Mouse (Mus musculus): Measurements from ENCODE around the gene Aifm2. TPM values are rescaled to one million over a fixed set of nuclear protein-coding genes. Genes with fewer than 3 reads are reported as not detected.

The Aifm2 gene
- polyA plus RNA-seq, 1 experiment from 2014 or later = 21.4 TPM

- Histone ChIP-seq H3K36me3 (ENCODE audit: insufficient read depth, low read length) (no peaks in the 10 kb centered on the region), H3K4me3 (replicated peaks; ENCODE audit: low read depth, low read length) (no peak overlapping the region), H3K27me3 (ENCODE audit: insufficient read depth, low read length) (no peaks in the 10 kb centered on the region), H3K4me2 (ENCODE audit: low read length) (no peak overlapping the region), H3K4me1 (replicated peaks; ENCODE audit: insufficient read depth, low read length) (0 out of 2 replicates have a peak, but pooled peaks cover 3% of the 10 kb centered on the region), H3K9ac (ENCODE audit: low read depth, low read length) (no peak overlapping the region), H3K9me3 (replicated peaks; ENCODE audit: low read length) (no peaks in the 10 kb centered on the region), H3K27ac (no peak overlapping the region)
- 93% methylated on average over 4 of the region's 4 CpGs for WGBS
- TF ChIP-seq CTCF (IDR thresholded peaks at IDR 0.05; ENCODE audit: low read depth) = no peak
- ATAC-seq (replicated peaks; ENCODE audit: low FRiP score, low read depth) (no peak), DNase-seq (ENCODE audit: low spot score) (no peak)
These were observed 917 bp upstream of the Aifm2 start for GRCm38 (mm10) chr10:61714146-61714545.

- peak overlapping the region; percentile 50 for H3K9ac ChIP-seq (ENCODE audit: low read depth, low read length)
- 2% methylated on average over 11 of the region's 11 CpGs for WGBS
- no peaks in the 10 kb centered on the region for H3K27me3 ChIP-seq (ENCODE audit: insufficient read depth, low read length)
- DNase-seq (ENCODE audit: low spot score) (no peak), ATAC-seq (replicated peaks; ENCODE audit: low FRiP score, low read depth) (peak; percentile 22; the same call in 1 of the 2 replicates)
- H3K4me2 ChIP-seq (ENCODE audit: low read length) = peak overlapping the region; percentile 70
- H3K4me1 ChIP-seq (replicated peaks; ENCODE audit: insufficient read depth, low read length) = 0 out of 2 replicates have a peak, but pooled peaks cover 3% of the 10 kb centered on the region
- H3K4me3 ChIP-seq (replicated peaks; ENCODE audit: low read depth, low read length) = peak overlapping the region; percentile 46
- H3K9me3 ChIP-seq (replicated peaks; ENCODE audit: low read length) = no peaks in the 10 kb centered on the region
- no peak for TF ChIP-seq CTCF (IDR thresholded peaks at IDR 0.05; ENCODE audit: low read depth)
- H3K27ac ChIP-seq = no peak overlapping the region
- no peaks in the 10 kb centered on the region for H3K36me3 ChIP-seq (ENCODE audit: insufficient read depth, low read length)
These were observed 387 bp downstream of the Aifm2 start for GRCm38 (mm10) chr10:61715462-61715837.

GRCm38 (mm10) chr10:61715996-61716864 lies 1.2 kb downstream of the Aifm2 start:
- Histone ChIP-seq H3K9me3 (replicated peaks; ENCODE audit: low read length) (no peaks in the 10 kb centered on the region), H3K36me3 (ENCODE audit: insufficient read depth, low read length) (no peaks in the 10 kb centered on the region), H3K4me3 (replicated peaks; ENCODE audit: low read depth, low read length) (peak overlapping the region; percentile 46), H3K27me3 (ENCODE audit: insufficient read depth, low read length) (no peaks in the 10 kb centered on the region), H3K27ac (no peak overlapping the region), H3K4me2 (ENCODE audit: low read length) (peak overlapping the region; percentile 70), H3K4me1 (replicated peaks; ENCODE audit: insufficient read depth, low read length) (0 out of 2 replicates have a peak, but pooled peaks cover 3% of the 10 kb centered on the region), H3K9ac (ENCODE audit: low read depth, low read length) (peak overlapping the region; percentile 50)
- no peak for DNase-seq (ENCODE audit: low spot score)
- ATAC-seq (replicated peaks; ENCODE audit: low FRiP score, low read depth) = no peak
- WGBS = 67% methylated on average over 7 of the region's 7 CpGs
- no peak for TF ChIP-seq CTCF (IDR thresholded peaks at IDR 0.05; ENCODE audit: low read depth)

- H3K9me3 ChIP-seq (replicated peaks; ENCODE audit: low read length) = no peaks in the 10 kb centered on the region
- WGBS = 89% methylated on average over 12 of the region's 12 CpGs
- H3K4me2 ChIP-seq (ENCODE audit: low read length) = no peak overlapping the region
- no peak overlapping the region for H3K27ac ChIP-seq
- TF ChIP-seq CTCF (IDR thresholded peaks at IDR 0.05; ENCODE audit: low read depth) = no peak
- no peaks in the 10 kb centered on the region for H3K36me3 ChIP-seq (ENCODE audit: insufficient read depth, low read length)
- H3K9ac ChIP-seq (ENCODE audit: low read depth, low read length) = no peak overlapping the region
- DNase-seq (ENCODE audit: low spot score) (no peak), ATAC-seq (replicated peaks; ENCODE audit: low FRiP score, low read depth) (no peak)
- 0 out of 2 replicates have a peak, but pooled peaks cover 3% of the 10 kb centered on the region for H3K4me1 ChIP-seq (replicated peaks; ENCODE audit: insufficient read depth, low read length)
- no peak overlapping the region for H3K4me3 ChIP-seq (replicated peaks; ENCODE audit: low read depth, low read length)
- H3K27me3 ChIP-seq (ENCODE audit: insufficient read depth, low read length) = no peaks in the 10 kb centered on the region
These were observed 2.6 kb downstream of the Aifm2 start for GRCm38 (mm10) chr10:61717406-61718296.

GRCm38 (mm10) chr10:61720331-61720730 lies 5.3 kb downstream of the Aifm2 start:
- no peak for TF ChIP-seq CTCF (IDR thresholded peaks at IDR 0.05; ENCODE audit: low read depth)
- no peak overlapping the region for H3K4me3 ChIP-seq (replicated peaks; ENCODE audit: low read depth, low read length)
- no peak for DNase-seq (ENCODE audit: low spot score)
- no peaks in the 10 kb centered on the region for H3K9me3 ChIP-seq (replicated peaks; ENCODE audit: low read length)
- H3K27ac ChIP-seq = no peak overlapping the region
- H3K27me3 ChIP-seq (ENCODE audit: insufficient read depth, low read length) = no peaks in the 10 kb centered on the region
- WGBS = 80% methylated on average over 7 of the region's 7 CpGs
- H3K4me1 ChIP-seq (replicated peaks; ENCODE audit: insufficient read depth, low read length) = no peaks in the 10 kb centered on the region
- no peak overlapping the region for H3K4me2 ChIP-seq (ENCODE audit: low read length)
- H3K36me3 ChIP-seq (ENCODE audit: insufficient read depth, low read length) = no peaks in the 10 kb centered on the region
- H3K9ac ChIP-seq (ENCODE audit: low read depth, low read length) = no peak overlapping the region
- no peak for ATAC-seq (replicated peaks; ENCODE audit: low FRiP score, low read depth)

GRCm38 (mm10) chr10:61722215-61722614 lies 7.2 kb downstream of the Aifm2 start:
- Histone ChIP-seq H3K27me3 (ENCODE audit: insufficient read depth, low read length) (no peaks in the 10 kb centered on the region), H3K4me1 (replicated peaks; ENCODE audit: insufficient read depth, low read length) (no peaks in the 10 kb centered on the region), H3K9ac (ENCODE audit: low read depth, low read length) (no peak overlapping the region), H3K36me3 (ENCODE audit: insufficient read depth, low read length) (no peaks in the 10 kb centered on the region), H3K4me2 (ENCODE audit: low read length) (no peak overlapping the region), H3K27ac (no peak overlapping the region), H3K9me3 (replicated peaks; ENCODE audit: low read length) (no peaks in the 10 kb centered on the region), H3K4me3 (replicated peaks; ENCODE audit: low read depth, low read length) (no peak overlapping the region)
- DNase-seq (ENCODE audit: low spot score) (no peak), ATAC-seq (replicated peaks; ENCODE audit: low FRiP score, low read depth) (no peak)
- TF ChIP-seq CTCF (IDR thresholded peaks at IDR 0.05; ENCODE audit: low read depth) = no peak
- WGBS = 80% methylated on average over 3 of the region's 3 CpGs
